Mouse (Mus musculus) hematopoietic stem cell, adult 5-6 weeks (primary cell): ENCODE results near the gene Pam16. TPM values are rescaled to one million over a fixed set of nuclear protein-coding genes. Genes with fewer than 3 reads are reported as not detected.

Experiments
- ATAC-seq, 2 experiments: fragments of 125-278 bp in 1 of 2; replicated peaks in 1 of 2; 2 replicates each; pipeline ENCODE4 v1.8.0; 2016 to 2017; ENCODE audit warnings: inconsistent platforms in 2 of 2, mild to moderate bottlenecking in 2 of 2, moderate number of reproducible peaks in 2 of 2, low read depth in 1 of 2, moderate TSS enrichment in 1 of 2; ENCODE audit not compliant: low FRiP score in 2 of 2, poor library complexity in 2 of 2, severe bottlenecking in 2 of 2, insufficient read depth in 1 of 2, low TSS enrichment in 1 of 2
- total RNA-seq: library from RNA; stranded (forward); fragments of 172-1452, 232-1000 nt; gene quantifications from 2 replicates; pipeline ENCODE4 v1.2.3, GENCODE M21; 2017

Pam16 gene
- 37.6 and 53.7 TPM in 2 replicates for total RNA-seq

DNA sequence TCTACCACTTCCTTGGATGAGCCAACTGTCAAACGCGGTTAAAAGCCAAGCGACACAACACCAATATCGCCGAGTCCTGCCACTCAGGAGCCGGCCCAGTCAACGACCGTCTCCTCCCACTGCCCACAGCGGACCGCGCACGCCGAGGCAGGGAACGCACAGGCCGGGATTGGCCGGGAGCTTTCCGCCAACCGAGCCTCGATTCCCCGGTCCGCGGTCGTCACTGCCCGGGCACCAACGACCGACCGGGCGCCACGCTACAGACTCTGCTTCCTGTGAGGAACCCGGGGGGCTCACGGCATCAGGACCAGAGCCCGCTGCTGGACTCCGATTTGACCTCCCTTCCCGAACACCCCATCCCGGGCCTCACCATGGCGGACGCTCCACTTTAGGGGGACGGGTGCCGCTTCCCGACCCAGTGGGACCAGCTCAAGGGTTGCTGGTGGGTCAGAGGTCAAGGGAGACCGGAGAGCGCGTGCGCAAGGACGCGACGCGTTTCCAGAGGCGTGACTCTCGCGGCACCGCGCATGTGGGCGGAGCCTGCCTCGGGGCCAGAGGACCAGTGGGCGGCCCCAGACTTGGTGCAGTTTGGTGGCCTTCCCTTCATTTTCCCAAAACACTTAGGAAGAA, at the start of gene Pam16:
Gene Pam16, minus strand, starts transcription at position 508 of the 630 bp plus-strand sequence.
- peak; percentile 83 to 84 for ATAC-seq

DNA sequence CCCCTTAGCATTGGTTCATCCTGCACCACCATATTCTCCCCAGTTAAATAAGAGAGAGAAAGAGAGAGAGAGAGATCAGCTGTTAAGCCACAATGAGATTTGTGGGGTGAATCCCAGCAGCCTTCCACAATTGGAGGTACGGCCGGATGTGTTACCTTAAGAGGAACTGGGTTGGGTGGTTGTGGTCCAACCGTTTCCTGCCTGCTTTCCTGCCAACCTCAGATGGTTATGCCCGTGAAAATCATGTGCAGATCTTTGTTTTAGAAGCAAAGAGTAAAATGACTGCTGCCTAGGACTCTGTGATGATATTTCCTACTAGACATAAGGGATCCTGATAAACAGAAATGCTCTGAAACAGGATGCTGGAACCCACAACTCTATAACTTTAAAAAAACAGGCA, 49.3 kb upstream of the Pam16 start:
- ATAC-seq = peak; percentile 88 to 94

DNA sequence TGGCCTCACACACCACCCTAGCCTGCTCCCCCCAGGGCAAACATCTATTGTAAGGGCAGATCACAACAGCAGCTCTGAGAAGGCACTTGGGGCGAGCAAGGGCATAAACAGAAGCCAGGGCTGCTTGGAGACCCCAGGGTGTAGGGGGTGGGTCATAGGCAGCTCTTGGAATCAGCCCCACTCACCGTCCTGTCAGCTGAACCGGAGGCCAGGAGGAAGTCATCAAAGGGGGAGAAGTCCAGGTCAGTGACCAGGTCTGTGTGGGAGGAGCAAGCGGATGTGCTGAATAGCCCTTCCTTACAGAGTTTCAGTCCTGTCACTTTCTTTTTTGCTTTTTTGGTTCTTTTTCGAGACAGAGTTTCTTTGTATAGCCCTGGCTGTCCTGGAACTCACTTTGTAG, 45.5 kb upstream of the Pam16 start:
- ATAC-seq = no peak

DNA sequence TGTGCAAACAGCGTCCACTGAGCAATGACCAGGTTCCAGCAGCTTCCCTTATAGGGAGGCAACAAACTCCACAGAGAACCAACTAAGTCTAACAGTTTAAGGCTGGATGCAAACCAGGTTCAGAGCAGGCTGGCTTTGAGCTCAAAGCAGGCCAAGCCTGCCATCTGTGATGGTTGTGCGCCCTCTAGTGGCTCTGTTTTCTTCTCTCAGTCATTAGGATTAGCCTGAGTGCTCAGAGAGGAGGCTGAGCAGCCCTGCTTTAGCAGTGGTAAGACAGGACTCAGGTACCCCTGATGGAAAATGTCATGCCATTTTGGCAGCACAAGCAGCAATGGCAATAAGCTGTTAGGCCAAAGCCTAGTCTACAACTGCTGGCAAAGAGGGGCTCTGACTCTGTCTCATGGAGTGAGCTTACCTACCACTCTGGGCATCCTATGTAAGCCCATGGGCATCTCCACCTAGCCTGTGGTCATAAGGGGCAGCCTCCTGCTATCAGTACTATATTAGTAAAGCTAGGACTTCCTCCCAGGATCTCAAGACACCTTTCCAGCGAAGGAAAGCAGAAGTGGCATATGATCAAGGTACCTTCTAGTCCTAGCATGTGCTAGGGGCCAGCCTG, 42.5 kb upstream of the Pam16 start:
- ATAC-seq = peak; percentile 89 to 90

DNA sequence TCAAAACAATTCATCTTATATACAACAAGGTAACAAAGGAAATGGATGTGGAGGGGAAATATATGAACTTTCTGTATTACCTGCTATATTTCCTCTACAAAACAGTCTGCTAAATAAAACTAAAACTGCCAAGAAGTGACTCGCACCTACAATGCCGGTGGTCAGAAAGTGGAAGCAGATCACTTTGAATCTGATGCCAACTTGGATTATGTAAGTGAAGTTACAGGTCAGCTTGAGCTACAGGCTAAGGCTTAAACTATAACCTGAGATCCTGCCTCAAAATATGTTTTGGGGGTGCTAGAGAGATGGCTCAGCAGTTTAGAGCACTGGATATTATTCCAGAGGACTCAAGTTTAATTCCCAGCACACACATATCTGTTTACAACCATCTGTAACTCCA, 40.9 kb upstream of the Pam16 start:
- ATAC-seq = no peak

DNA sequence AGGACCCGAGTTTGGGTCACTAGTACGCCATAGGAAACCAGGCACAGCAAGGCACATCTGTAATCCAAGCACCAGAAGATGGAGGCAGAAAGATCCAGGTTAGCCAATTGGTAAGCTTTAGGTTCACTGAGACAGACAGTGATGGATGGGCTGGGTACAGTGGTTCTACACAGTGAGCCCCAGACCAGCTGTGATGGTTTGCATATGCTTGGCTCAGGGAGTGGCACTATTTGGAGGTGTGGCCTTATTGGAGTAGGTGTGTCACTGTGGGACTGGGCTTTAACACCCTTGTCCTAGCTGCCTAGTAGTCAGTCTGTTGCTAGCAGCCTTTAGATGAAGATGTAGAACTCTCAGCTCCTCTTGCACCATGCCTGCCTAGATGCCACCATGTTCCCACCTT, 39.0 kb upstream of the Pam16 start:
- ATAC-seq = no peak

DNA sequence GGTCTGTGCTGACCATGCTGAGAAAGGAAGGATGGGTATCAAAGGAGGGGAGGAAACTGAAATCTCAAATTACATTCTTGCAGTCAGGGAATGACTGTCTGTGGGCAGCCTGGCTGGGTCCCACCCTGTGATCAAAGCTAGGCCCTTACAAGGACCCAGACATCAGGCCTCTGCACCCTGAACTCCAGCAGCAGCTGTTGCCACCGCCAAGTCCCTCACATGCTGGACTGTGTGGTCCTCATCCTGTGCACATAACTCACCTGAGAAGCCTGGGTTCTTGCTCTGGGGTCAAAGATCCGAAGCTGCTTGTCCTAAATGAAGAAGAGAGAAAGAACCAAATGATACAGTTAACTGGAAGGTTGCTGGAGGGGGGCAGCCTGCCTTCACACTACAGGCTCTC, 36.8 kb upstream of the Pam16 start:
- ATAC-seq = no peak

DNA sequence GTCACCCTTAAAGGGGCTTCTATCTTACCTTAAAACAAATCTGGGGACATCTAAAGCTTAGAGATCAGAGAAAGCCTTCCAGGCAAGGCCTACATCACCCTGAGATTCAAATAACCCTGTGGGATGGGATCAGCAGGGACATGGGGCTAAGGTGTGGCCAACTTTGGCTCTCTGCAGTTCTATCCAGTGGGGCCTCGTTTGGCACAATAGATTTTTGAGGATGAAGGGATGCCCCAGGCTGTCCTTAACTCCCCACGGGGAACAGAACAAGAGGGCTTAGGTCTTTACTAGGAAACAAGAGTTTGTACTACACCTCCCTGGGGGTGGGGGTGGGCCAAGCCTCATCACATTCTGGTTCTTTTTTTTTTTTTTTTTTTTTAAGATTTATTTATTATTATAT, 34.5 kb upstream of the Pam16 start:
- ATAC-seq = no peak

DNA sequence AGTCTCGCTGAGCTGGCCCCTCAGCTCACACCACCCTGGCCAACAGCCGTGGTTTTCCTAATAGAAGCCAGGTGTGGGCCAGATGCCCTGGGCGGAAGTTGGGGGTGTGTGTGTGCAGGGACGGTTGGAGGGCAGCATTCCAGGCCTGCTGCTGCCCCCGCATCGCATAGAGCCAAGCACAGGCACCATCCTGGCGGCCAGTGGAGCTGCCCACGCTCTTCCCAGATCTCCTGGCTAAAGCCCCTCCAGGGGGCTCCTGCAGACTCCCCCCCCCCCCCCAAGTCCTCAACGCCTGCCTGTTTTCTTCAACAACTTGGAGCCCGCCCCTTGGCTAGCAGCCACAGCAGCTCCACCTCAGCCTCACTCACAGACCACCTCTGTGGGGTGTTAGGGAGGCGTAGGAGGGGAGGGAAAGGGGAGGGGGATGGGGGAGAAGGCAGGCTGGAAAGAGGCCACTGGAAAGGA, 34.0 kb upstream of the Pam16 start:
- ATAC-seq = peak; percentile 50 to 53; a peak in 3 of 4 replicates

DNA sequence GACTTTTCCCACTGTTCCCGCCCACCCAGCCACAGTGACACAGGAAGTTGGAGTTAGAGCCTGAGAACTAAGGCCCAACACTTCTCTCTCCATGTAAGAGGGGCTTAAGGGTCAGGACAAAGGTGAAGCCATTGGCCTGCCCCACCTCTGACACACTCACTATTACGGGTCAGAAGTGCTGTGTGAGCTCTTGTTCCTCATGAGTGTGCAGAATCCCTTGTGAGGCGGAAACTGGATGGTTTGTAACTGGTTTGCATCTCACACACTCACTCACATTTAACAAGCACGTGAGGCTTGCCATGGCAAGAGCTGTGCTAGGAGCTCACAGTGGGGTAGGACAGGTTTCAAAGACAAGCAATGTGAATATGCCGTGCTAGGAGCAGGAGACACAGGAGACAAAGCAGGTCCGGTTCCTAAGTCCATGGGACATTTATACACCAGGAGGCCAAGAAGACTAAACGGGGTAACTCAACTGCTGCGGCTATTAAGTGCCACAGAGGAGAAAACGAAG, 31.8 kb upstream of the Pam16 start:
- no peak for ATAC-seq

DNA sequence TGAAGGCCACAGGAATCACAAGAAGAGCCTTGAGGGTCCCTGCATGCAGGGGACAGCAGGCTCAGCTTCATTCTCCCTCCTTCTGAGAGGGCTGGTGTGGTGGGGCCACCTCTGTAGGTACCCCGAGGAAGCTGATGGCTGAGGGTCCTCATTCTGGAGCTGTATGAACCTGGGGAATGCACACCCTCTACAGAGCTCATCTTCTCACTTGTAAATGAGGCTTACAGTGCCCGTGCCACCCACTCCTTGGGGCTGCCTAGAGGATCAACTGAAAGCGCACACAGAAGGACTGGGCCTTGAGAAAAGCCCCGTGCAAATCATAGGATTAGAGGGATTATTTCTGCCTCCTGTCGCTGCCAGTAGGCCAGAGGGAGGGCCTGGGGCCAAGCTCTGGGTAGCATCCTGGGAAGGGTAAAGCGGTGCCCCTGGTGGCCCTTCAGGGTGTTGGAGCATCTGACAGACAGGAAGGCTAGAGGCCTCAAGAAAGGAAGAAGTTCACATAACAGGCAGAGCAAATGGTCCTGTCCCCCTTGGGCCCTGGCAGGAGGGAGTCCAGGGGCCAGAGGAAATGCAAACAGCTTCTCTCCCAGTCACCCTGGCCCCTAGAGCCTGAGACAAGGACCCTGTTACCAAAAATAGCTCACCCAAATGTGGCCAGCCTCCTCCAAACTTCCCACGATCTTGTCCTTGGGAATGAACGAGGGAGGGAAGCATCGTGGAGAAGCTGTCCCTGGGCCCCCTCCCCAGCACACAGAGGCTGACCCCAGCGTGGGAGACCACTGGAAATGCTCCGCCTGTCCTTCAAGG, 31.2 kb upstream of the Pam16 start:
- peak; percentile 46 to 58; a peak in 1 of 4 replicates for ATAC-seq

DNA sequence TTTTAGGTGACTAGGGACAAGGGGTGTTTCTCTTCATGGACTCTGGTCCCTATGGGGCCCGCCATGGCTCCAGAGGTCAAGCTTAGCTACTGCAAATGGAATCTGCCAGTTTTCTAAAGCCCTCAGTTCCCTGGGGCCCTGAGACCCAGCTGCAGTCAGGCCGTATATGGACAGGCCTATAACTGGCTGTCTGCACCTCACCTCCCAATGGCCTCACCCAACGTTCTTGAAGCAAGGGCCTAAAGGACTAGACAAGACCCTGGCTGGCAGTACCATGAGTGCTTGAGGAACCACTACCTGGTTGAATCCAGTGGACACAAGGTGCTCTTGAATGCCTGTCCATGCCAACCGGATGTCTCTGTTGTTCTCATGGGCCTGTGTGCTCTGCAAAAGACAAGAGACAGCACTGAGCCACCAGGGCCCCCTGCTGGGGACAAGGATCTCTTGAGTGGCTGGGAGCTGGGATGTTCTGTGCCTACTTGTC, 30.5 kb upstream of the Pam16 start:
- ATAC-seq = no peak

DNA sequence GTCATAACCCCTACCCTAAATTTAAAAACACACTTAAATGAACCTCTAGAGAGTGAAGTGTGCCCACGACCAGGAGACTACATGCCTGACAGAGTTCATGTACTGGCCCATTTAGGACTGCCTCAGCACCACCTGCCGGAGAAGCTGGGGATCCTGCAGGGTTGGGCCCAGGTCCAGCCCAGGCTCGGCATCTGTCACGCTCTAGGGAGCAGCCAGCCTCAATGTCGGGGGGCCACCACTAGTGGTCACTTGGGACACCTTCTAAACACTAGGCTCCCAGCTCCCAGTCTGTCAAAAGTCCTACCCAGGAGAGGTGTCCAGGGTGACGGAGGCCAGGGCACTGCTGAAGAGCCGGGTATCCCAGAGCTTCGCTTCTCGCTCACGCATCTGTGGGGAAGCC, 29.9 kb upstream of the Pam16 start:
- ATAC-seq = no peak

DNA sequence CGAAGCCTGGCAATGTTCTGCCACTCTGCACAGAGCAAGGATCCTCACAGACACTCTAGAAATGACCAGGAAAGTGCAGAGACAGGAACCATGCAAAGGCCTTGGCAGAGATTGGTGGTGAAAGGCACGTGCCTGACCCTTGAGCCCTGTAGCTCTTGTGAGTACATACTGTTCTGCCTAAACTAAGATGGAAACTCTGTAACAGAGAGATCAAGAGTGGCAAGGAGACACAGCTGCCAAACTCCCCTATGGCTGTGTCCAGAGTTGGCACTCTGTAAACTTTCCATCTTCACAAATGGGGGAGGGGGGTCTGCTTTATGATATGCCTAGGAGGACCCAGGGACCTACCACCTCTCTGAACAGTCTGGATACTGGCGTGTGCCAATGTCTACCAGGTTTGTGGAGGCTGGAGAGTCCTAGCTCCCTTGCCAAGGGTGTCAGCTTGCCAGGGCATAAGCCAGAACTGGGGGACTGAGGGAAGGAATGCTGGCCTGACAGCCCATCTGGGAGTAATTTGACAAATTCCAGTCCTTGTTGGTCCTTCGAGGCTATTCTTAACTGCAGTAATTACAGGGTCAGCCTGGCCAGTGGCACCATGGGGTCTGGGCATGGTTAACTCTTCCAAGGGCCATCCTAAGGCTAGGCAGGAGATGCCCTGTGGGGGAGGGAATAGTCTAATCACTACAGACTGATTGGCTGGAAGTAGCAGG, 28.1 kb upstream of the Pam16 start:
- ATAC-seq = no peak

DNA sequence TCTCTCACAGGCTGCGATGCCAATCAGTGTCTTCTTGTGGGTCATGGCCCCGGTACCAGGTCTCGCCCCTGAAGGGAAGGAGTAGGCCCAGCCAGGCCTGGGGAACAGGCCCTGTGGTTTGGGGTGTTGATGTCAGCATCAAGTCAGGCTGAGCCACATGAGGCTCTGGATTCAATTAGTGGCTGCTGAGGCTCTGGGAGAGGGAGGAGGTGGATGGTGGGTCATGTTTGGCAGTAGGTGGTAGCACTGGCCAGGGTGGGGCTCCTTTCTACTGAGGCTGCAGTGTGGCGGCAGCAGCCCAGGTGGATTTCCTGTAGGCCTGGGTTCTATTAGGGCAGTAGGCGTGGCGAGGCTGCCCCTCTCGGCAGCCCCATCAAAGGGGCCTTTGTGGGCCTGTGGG, 26.8 kb upstream of the Pam16 start:
- ATAC-seq = no peak

DNA sequence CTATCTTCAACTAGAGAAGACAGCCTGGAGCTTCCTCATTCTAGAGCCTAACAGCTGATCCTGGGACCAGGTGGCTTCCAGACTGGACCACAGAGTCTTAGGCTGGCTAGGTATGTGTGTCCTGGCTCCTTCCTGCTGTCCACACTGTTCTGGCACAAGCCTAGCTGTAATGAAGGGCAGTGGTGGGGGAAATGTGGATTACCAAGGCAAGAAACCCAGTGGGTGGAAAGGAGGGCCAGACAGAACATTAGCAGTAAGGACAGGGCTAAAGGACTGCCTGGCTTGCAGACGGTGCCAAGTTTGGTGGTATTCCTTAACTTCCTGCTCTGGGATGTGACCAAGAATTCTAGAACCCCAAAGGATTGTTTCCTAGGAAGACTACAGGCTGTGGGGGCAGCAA, 26.3 kb upstream of the Pam16 start:
- no peak for ATAC-seq

DNA sequence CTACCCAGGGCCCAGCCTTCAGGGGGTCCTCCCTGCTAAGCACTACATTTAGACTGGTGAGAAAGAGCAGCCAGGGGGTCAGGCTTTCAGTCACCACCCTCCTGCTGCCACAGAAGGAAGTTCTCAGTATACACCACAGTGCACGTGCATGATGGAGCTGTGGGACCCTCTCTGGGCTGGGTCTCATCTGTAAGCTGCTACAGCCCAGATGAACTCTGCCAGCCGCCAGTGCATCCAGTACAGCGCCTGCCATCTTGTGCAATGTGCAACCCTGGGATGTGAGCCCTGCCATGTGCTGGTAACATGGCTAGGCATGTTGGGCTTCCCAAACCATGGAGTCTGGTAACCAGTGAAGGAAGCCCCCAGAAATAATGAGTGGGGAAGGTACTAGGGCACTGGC, 25.4 kb upstream of the Pam16 start:
- ATAC-seq = no peak
